Mouse (Mus musculus) ovary, postnatal 10 days (tissue): ENCODE measurements around the gene Slc7a1.
"Not testable (repeated sequence)": the region's sequence is repeated elsewhere in the genome, so short reads cannot be mapped to it uniquely, and the experiment has no call there.

Experiments
- DNase-seq: peaks from one replicate; pipeline ENCODE4 v3.0.0; 2022; ENCODE audit warnings: low spot score

Gene Slc7a1

DNA sequence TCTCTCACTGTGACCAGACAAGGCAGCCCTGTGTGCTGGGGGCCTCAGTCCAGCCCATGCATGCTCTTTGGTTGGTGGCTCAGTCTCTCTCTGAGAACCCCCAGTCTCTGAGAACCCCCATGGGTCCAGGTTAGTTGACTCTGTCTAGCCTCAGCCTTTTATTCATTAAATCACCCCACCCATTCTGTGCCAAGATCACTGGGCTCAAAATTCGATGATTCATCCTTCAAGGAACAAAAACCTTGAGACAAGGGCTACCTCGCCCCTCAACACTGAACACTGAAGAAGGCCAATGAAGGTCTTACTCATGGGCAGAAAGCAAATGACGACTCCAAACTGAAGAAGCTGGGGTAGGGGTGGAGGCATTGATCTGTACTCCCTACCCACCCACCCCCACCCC lies 31.9 kb downstream of the Slc7a1 start:
- DNase-seq, result no peak

DNA sequence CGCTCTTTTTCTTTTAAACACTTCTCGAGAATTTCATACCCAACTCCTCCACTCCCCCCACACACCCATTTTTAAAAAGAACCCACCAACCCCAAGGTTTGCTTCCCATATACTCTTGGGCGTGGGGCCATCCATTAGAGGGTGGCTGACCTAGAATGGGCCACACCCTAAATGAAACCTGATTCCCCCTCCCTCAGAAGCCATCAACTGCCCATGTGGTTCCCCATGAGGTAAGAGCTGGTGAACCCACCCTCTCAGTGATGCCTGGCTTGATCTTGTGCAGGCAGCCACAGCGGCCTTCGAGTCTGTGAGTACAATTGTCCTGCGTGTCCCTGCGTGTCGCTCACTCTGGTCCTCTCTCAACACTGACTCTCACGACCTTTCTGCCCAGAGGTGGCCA lies 33.2 kb downstream of the Slc7a1 start:
- no peak for DNase-seq

GRCm38 (mm10) chr5:148363441-148364113 lies 36.1 kb downstream of the Slc7a1 start:
- no peak for DNase-seq

DNA sequence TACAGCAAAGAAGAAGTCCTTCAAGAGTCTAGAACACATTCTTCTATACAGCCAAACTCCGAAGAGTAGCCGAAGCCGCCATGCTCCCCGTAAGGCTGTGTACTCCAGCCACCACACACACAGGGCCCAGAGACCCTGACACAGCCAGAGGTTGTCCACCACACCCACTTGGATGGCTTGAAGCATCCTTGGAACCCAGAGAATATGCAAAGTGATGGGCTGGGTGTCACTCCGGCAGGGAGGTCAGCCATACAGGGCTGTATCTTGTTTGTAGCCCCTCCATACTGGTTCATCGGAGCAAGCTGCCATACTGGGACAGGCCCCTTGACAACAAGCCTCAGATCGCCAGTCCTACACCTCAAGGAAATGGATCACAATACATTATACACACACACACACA lies 37.4 kb downstream of the Slc7a1 start:
- DNase-seq, result no peak

DNA sequence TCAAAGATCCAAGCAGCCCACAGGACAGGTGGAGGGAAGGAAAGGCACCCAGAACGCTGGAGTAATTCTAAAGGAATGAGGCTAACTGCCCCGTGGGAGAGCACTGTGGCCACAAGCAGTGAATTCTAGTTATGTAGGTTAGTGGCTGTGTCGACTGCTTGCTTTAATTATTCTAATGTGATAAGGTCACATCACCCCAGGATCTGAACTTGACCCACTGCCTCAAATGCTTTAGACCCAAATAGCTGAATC lies 38.0 kb downstream of the Slc7a1 start:
- no peak for DNase-seq

- DNase-seq, result no peak
Observed at GRCm38 (mm10) chr5:148360922-148361758, 38.6 kb downstream of the Slc7a1 start.

- no peak for DNase-seq
Observed at GRCm38 (mm10) chr5:148359131-148359530, 40.6 kb downstream of the Slc7a1 start.

GRCm38 (mm10) chr5:148357168-148357567 lies 42.5 kb downstream of the Slc7a1 start:
- no peak for DNase-seq

DNA sequence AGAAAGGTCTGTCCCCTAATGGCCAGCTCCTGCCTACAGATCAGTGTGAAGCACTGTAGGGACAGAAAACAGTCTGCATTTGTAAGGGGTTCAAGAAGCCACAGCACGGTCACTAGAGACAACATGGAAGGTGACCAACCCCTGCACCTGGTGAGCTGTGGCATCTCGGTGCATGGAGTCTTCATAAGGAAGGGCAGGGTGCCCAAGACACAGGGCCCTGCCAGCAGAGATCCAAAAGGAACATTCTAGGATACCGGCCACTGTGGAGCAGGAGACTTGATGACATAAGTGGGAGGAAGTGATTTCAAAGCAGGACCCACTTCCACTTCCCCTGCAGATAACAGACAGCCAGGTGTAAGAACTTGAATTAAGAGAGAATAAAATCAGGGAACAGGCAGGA lies 43.9 kb downstream of the Slc7a1 start:
- no peak for DNase-seq

GRCm38 (mm10) chr5:148354536-148354935 lies 45.2 kb downstream of the Slc7a1 start:
- DNase-seq, result no peak

GRCm38 (mm10) chr5:148353429-148353828 lies 46.3 kb downstream of the Slc7a1 start:
- no peak for DNase-seq

DNA sequence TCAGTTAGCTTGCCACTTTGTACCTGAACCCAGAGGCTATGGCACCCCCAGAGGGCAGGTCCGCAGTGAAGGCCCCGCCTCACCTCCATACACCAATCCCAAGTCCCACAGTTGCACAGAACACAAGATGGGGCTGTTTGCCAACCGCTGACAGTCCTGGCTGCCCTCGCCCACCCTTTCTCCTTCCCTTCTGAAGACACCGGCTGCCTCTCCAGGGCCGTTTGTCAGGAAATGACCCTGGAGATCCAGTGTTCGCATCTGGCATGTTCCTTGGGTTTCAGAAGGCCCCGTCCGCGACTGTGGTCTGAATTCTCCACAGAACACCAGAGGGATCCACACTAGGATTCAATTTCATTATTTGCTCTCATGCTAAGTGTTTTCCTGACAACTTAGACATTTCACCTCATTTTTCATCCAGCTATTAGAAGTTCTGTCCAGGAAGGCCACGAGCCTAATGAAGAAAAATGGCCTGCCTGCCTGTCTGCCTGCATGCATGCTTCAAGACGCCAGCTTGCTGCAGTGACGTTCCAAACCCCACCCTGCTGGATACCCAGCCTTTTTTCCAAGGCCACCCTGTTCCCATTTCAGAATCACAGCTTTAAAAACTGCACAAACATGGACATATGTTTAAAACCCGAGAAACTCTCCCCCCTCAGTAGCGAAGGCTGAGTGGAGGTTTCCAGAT lies 50.2 kb downstream of the Slc7a1 start:
- DNase-seq, result no peak

DNA sequence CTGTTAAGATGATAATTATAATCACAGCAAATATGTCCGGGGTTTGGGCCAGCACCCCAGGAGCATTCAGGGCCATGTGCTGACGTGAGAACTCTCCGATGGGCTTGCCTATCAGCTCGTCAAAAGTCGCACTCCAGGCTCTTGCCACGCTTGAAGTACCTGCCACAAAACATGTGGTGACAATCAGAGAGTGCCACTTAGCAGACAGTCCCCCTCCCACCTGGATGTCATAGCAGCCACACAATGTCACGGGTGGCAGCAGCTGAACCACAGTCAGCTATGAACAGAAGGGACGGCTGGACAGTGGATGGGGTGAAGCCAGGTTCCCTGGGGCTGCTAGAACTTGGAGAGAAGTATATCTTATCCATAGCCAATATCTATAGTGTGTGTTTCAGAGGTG lies 51.6 kb downstream of the Slc7a1 start:
- DNase-seq, result no peak

DNA sequence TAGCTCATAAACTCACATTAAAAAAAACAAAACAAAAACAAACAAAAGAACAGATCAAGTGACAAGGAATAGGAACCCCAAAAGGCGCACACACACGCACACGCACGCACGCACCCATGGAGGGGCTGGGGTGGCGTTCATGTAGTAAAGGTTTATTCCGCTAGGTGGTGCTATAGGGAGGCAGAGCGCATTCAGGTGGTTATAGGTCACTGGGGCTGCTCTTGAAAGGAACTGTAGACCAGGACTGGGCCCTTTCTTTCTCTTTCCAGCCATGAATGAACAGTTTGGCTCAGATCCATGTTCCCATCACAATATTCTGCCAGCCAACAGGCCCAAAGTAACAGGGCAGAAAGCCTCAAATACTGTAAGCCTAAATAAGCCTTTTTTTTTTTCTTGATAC lies 53.2 kb downstream of the Slc7a1 start:
- DNase-seq, result no peak

- DNase-seq, result no peak
Observed at GRCm38 (mm10) chr5:148344374-148344773, 55.3 kb downstream of the Slc7a1 start.

- no peak for DNase-seq
Observed at GRCm38 (mm10) chr5:148342061-148342741, 57.5 kb downstream of the Slc7a1 start.

GRCm38 (mm10) chr5:148339126-148339525 lies 60.6 kb downstream of the Slc7a1 start:
- DNase-seq, result no peak

- DNase-seq, result peak; percentile 45
Observed at GRCm38 (mm10) chr5:148332622-148332974, 67.1 kb downstream of the Slc7a1 start.

- no peak for DNase-seq
Observed at GRCm38 (mm10) chr5:148331926-148332621, 67.6 kb downstream of the Slc7a1 start.

DNA sequence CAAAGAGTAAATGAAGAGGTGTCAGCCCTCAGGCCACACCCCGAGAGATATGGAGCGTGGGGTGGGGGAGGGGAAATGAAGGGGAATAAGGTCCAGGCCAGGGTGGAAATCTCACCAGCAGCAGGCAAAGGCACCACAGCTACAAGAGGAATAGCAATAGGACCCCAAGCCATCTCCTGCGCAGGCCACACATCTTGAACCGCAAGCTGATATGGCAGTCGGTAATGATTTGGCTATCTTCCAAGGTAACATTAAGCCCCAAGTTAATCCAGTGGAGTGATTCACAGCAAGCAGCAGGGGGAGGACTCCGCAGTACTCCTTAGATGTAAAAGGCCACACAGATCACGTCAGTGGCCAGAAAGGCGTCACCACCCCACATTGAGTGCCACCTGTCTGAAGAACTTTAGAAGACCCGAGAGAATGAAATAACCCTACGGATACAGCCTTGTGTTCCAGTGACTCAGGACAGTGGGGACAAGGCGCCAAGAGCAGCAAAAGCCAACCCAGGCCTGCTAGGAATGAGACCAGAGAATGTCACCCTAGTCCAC lies 68.4 kb downstream of the Slc7a1 start:
- no peak for DNase-seq

GRCm38 (mm10) chr5:148328982-148329381 lies 70.7 kb downstream of the Slc7a1 start:
- DNase-seq, result no peak

DNA sequence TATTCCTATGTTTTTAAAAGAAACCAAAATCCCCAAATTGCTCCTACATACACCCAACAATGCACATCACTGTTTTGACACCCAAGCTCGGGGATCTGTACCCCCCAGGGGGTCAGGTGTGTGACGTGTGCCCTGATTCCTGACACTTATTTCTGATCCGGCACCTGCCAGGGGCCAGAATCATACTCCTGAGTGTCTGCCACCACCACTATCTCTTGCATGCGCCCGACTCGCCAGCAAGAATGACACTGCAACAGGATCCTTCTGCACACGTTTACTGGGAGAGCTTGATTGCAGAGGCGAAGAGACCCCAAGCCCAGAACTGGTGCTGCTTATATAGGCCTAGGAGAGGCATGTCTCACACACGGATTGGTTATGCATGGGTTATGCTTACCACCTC lies 73.4 kb downstream of the Slc7a1 start:
- DNase-seq, result not testable (repeated sequence)
